ENCODE assay signal across 8 mouse cellular contexts in genomic region chr15:85200446-85201289, GRCm38 (mm10). TPM values are rescaled to one million over a fixed set of nuclear protein-coding genes. Genes with fewer than 3 reads are reported as not detected.
DNase-seq lines count a peak whose midpoint lies in the region; ATAC-seq lines count a peak whose summit lies in the region.

No protein-coding gene starts in this region.

- peak; percentile 44 to 49 for DNase-seq in right cerebral cortex, postnatal 10 days (ENCODE audit: low spot score in 2 of 2)
- DNase-seq in right cerebral cortex, postnatal 25 days, result no peak
- no peak for DNase-seq in limb, embryonic 10.5 days (ENCODE audit: low spot score)
- DNase-seq in frontal cortex, postnatal 10 days (ENCODE audit: low spot score in 2 of 2), result no peak
- DNase-seq in gastrocnemius, postnatal 36 days, result no peak

- no peak overlapping the region for H3K9ac ChIP-seq in hindbrain, embryonic 12.5 days
- H3K9ac ChIP-seq in neural tube, embryonic 15.5 days (replicated peaks), result no peak overlapping the region

- 43% methylated on average over 14 of the region's 14 CpGs for WGBS in hindbrain, embryonic 12.5 days
- 16% methylated on average over 14 of the region's 14 CpGs for WGBS in limb, embryonic 10.5 days
- 26% methylated on average over 14 of the region's 14 CpGs for WGBS in neural tube, embryonic 15.5 days

- no peak overlapping the region for H3K4me3 ChIP-seq in hindbrain, embryonic 12.5 days
- no peak overlapping the region for H3K4me3 ChIP-seq in limb, embryonic 10.5 days
- no peak overlapping the region for H3K4me3 ChIP-seq in neural tube, embryonic 15.5 days (replicated peaks)

- H3K27me3 ChIP-seq in hindbrain, embryonic 12.5 days, result peaks cover 17% of the 10 kb centered on the region
- H3K27me3 ChIP-seq in limb, embryonic 10.5 days (ENCODE audit: low read depth, poor library complexity, severe bottlenecking), result peaks cover 12% of the 10 kb centered on the region; the same call in 1 of the 2 replicates
- 0 out of 2 replicates have a peak, but pooled peaks cover 6% of the 10 kb centered on the region for H3K27me3 ChIP-seq in neural tube, embryonic 15.5 days (replicated peaks)

- no peak for ATAC-seq in hindbrain, embryonic 12.5 days (ENCODE audit: low FRiP score)
- ATAC-seq in neural tube, embryonic 15.5 days (ENCODE audit: low FRiP score), result peak; percentile 41; the same call in 1 of the 2 replicates
- ATAC-seq in erythroid progenitor cell, adult 5-6 weeks (replicated peaks; ENCODE audit: low FRiP score, poor library complexity, severe bottlenecking), result no peak

- intact Hi-C loops in gastrocnemius, postnatal 36 days (cut with DNase I), result no loop called here

- H3K9me3 ChIP-seq in hindbrain, embryonic 12.5 days (replicated peaks), result no peaks in the 10 kb centered on the region
- no peaks in the 10 kb centered on the region for H3K9me3 ChIP-seq in limb, embryonic 10.5 days (replicated peaks)
- no peaks in the 10 kb centered on the region for H3K9me3 ChIP-seq in neural tube, embryonic 15.5 days (replicated peaks)

- no peaks in the 10 kb centered on the region for H3K36me3 ChIP-seq in hindbrain, embryonic 12.5 days
- H3K36me3 ChIP-seq in limb, embryonic 10.5 days, result no peaks in the 10 kb centered on the region
- no peaks in the 10 kb centered on the region for H3K36me3 ChIP-seq in neural tube, embryonic 15.5 days

- H3K27ac ChIP-seq in hindbrain, embryonic 12.5 days, result peak overlapping the region; percentile 72
- H3K27ac ChIP-seq in limb, embryonic 10.5 days, result peak overlapping the region; percentile 85
- peak overlapping the region; percentile 68 for H3K27ac ChIP-seq in neural tube, embryonic 15.5 days (replicated peaks)

- H3K4me1 ChIP-seq in hindbrain, embryonic 12.5 days, result peaks cover 11% of the 10 kb centered on the region
- H3K4me1 ChIP-seq in limb, embryonic 10.5 days, result peaks cover 53% of the 10 kb centered on the region
- peaks cover 21% of the 10 kb centered on the region for H3K4me1 ChIP-seq in neural tube, embryonic 15.5 days

- H3K4me2 ChIP-seq in hindbrain, embryonic 12.5 days (replicated peaks), result no peak overlapping the region
- no peak overlapping the region for H3K4me2 ChIP-seq in neural tube, embryonic 15.5 days

RNA-seq across cellular contexts. Expression of gene Fbln1, which starts 5.1 kb away (rescaled TPM):
- 110 and 127 TPM in 2 replicates for polyA plus RNA-seq in hindbrain, embryonic 12.5 days (2016; fragmentation: Nextera tagmentation; extraction: Ambion mirVana)
- 258 and 261 TPM in 2 replicates for polyA plus RNA-seq in limb, embryonic 10.5 days (2016; fragmentation: Nextera tagmentation; extraction: Ambion mirVana)
- polyA plus RNA-seq in neural tube, embryonic 15.5 days (2015; fragmentation: Nextera tagmentation; extraction: Ambion mirVana), result 54.2 and 65.8 TPM in 2 replicates
- total RNA-seq in erythroid progenitor cell, adult 5-6 weeks (2015; ENCODE audit: low replicate concordance), result not detected in 2 replicates
- total RNA-seq in erythroid progenitor cell, adult 5-6 weeks (2017; ENCODE audit: low replicate concordance), result not detected in 2 replicates
- total RNA-seq in gastrocnemius, postnatal 36 days (2021), result 1 to 10 TPM; 4.8 to 5.7 TPM

Comparison
In these comparisons a context has a peak if more than half of its experiments do, and no peak if none do; other contexts are left out.
1. DNase-seq: peak in right cerebral cortex, postnatal 10 days (2 of 2); none in right cerebral cortex, postnatal 25 days (single experiment), limb, embryonic 10.5 days (single experiment), frontal cortex, postnatal 10 days (0 of 2) and gastrocnemius, postnatal 36 days (0 of 2).
2. Peak in every context shown above with its lines, with median percentiles within 50 percentile points of each other: H3K27ac ChIP-seq.